Mouse (Mus musculus) kidney, adult 2 months (tissue): ENCODE measurements around the gene Abca17. TPM values are rescaled to one million over a fixed set of nuclear protein-coding genes. Genes with fewer than 3 reads are reported as not detected.
A peak's percentile ranks its signal among the peaks of the same experiment; 100 is the strongest.

Experiments used
- DNase-seq: peaks from one replicate; pipeline ENCODE4 v3.0.0; 2021
- H3K27ac ChIP-seq: fragments of 200-500 bp; 2 replicates; pipeline ENCODE4 v1.5.1; 2012; ENCODE audit warnings: low read depth, low read length, control low read depth, inconsistent platforms; ENCODE audit not compliant: insufficient read depth
- H3K27me3 ChIP-seq: fragments of 200-500 bp; replicated peaks from 2 replicates; pipeline ENCODE4 v1.6.1; 2012; ENCODE audit warnings: mild to moderate bottlenecking, moderate library complexity, low read length, inconsistent platforms; ENCODE audit not compliant: control insufficient read depth, insufficient read depth
- H3K36me3 ChIP-seq: fragments of 200-500 bp; 2 replicates; pipeline ENCODE4 v1.6.1; 2012; ENCODE audit warnings: mild to moderate bottlenecking, moderate library complexity, low read length, inconsistent platforms; ENCODE audit not compliant: control insufficient read depth, insufficient read depth
- H3K4me1 ChIP-seq: fragments of 200-500 bp; 2 replicates; pipeline ENCODE4 v1.6.1; 2011; ENCODE audit warnings: low read length; ENCODE audit not compliant: control insufficient read depth, insufficient read depth
- H3K4me3 ChIP-seq: fragments of 200-500 bp; 2 replicates; pipeline ENCODE4 v1.5.1; 2011; ENCODE audit warnings: mild to moderate bottlenecking, low read depth, low read length, control low read depth; ENCODE audit not compliant: insufficient read depth
- CTCF ChIP-seq: fragments of 200-500 bp; conservative IDR thresholded peaks from 2 replicates; pipeline ENCODE4 v1.5.1; 2011; ENCODE audit warnings: low read depth, mild to moderate bottlenecking, control low read depth, low read length, moderate library complexity, mixed read lengths; ENCODE audit not compliant: insufficient read depth, insufficient read length
- POLR2A ChIP-seq: fragments of 200-500 bp; IDR thresholded peaks from one replicate; pipeline ENCODE4 v1.6.1; 2011; ENCODE audit warnings: low read depth, low read length, control low read depth
- WGBS: fragments of 180-500 bp; shearing (Covaris S2); methylation state at CpG from one replicate; pipeline ENCODE4 v1.1.7; 2018; 5-methylcytosine and 5-hydroxymethylcytosine counted together
- polyA plus RNA-seq: library from polyadenylated mRNA; depleted of rRNA; stranded (reverse); fragments of >200 nt; gene quantifications from 2 replicates; pipeline ENCODE4 v1.2.3, GENCODE M21; 2012

Gene Abca17
- polyA plus RNA-seq, 1 experiment = 0.31 TPM

DNA sequence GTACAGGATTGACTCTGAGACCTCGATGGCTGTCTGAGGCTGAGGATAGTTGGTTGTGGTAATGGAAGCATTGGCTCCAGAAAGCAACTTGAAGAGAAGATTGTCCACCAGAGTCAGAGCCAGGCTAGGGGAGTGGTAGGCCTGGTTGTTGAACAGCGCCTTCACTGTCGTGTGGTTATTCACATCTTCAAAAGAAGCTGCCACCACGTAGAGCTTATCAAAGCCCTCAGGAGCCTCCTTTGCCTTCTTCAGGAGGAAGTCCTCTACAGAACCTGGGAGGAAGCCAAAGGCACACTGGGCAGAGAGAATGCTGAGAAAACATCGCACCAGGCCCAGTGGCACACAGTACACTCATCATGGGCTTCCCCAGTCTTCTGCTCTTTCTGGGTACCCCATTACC is 61.5 kb downstream of the Abca17 start:
- Histone ChIP-seq H3K36me3 (no peaks in the 10 kb centered on the region), H3K27me3 (no peaks in the 10 kb centered on the region), H3K4me1 (no peaks in the 10 kb centered on the region), H3K4me3 (no peak overlapping the region), H3K27ac (no peak overlapping the region)
- no peak for DNase-seq
- no peak for TF ChIP-seq POLR2A
- WGBS = 78% methylated on average over 5 of the region's 5 CpGs

GRCm38 (mm10) chr17:24288477-24288876 is 62.4 kb downstream of the Abca17 start:
- H3K36me3 ChIP-seq = no peaks in the 10 kb centered on the region
- no peak for DNase-seq
- H3K27ac ChIP-seq = no peak overlapping the region
- H3K27me3 ChIP-seq = no peaks in the 10 kb centered on the region
- 81% methylated on average over 9 of the region's 9 CpGs for WGBS
- no peak for TF ChIP-seq CTCF
- TF ChIP-seq POLR2A = no peak
- H3K4me1 ChIP-seq = no peaks in the 10 kb centered on the region
- no peak overlapping the region for H3K4me3 ChIP-seq

GRCm38 (mm10) chr17:24285680-24286079 is 65.2 kb downstream of the Abca17 start:
- Histone ChIP-seq H3K36me3 (no peaks in the 10 kb centered on the region), H3K27me3 (no peaks in the 10 kb centered on the region), H3K4me3 (no peak overlapping the region), H3K27ac (no peak overlapping the region), H3K4me1 (no peaks in the 10 kb centered on the region)
- no peak for TF ChIP-seq CTCF
- TF ChIP-seq POLR2A = no peak
- no peak for DNase-seq
- 68% methylated on average over 3 of the region's 3 CpGs for WGBS

DNA sequence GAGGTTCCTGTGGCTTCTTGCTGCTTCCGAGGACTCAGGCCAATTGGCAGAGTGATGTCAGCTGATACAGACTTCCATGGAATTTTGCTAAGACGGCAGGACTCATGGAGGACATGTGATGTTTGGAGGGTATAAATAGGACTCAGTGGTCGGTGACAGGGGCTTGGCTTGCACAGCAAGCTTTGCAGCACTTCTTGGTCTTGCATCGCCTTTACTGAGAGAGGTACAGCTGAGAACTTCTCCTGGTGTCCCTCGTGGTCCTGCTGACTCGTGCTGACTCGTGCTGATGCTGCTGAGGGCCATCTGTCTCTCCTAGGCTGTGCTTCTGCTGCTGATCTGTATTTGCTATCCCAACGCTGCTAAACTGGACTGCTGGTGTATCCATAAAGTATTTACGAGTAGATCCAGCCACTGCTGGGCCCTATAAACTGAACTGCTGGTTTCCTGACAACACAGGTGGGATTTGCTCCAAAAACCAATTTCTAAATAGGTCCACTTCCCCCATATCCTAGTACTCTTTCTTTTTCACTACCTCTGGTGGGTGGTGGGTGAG is 67.5 kb downstream of the Abca17 start:
- no peaks in the 10 kb centered on the region for H3K4me1 ChIP-seq

GRCm38 (mm10) chr17:24282637-24283036 is 68.2 kb downstream of the Abca17 start:
- no peaks in the 10 kb centered on the region for H3K36me3 ChIP-seq
- no peaks in the 10 kb centered on the region for H3K4me1 ChIP-seq
- DNase-seq = peak; percentile 3
- no peak overlapping the region for H3K4me3 ChIP-seq
- TF ChIP-seq CTCF (peak; percentile 38; the same call in 1 of the 2 replicates), POLR2A (no peak)
- H3K27me3 ChIP-seq = no peaks in the 10 kb centered on the region
- H3K27ac ChIP-seq = no peak overlapping the region
- WGBS = 70% methylated on average over 4 of the region's 4 CpGs

More for the DNA sequence above, 67.5 kb downstream of the Abca17 start:
- no peaks in the 10 kb centered on the region for H3K36me3 ChIP-seq
- no peak for TF ChIP-seq POLR2A
- no peak for TF ChIP-seq CTCF
- H3K27me3 ChIP-seq = no peaks in the 10 kb centered on the region
- no peak overlapping the region for H3K27ac ChIP-seq
- H3K4me3 ChIP-seq = no peak overlapping the region
- no peak for DNase-seq
- 56% methylated on average over 9 of the region's 9 CpGs for WGBS

DNA sequence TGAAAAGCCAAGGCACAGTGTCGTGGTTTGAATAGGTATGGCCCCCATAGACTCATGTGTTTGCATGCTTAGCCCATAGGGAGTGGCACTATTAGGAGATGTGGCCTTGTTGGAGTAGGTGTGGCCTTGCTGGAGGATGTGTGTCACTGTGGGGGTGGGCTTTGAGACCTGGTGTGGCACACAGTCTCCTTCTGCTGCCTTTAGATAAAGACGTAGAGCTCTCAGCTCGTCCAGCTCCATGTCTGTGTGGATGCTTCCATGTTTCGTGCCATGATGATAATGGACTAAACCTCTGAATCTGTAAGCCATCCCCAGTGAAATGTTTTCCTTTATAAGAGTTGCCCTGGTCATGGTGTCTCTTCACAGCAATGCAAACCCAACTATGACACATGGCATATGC is 71.0 kb downstream of the Abca17 start:
- TF ChIP-seq CTCF = no peak
- no peak for TF ChIP-seq POLR2A
- no peak overlapping the region for H3K27ac ChIP-seq
- DNase-seq = no peak
- 86% methylated on average over 4 of the region's 4 CpGs for WGBS
- H3K4me1 ChIP-seq = no peaks in the 10 kb centered on the region
- no peaks in the 10 kb centered on the region for H3K36me3 ChIP-seq
- no peak overlapping the region for H3K4me3 ChIP-seq
- H3K27me3 ChIP-seq = no peaks in the 10 kb centered on the region

DNA sequence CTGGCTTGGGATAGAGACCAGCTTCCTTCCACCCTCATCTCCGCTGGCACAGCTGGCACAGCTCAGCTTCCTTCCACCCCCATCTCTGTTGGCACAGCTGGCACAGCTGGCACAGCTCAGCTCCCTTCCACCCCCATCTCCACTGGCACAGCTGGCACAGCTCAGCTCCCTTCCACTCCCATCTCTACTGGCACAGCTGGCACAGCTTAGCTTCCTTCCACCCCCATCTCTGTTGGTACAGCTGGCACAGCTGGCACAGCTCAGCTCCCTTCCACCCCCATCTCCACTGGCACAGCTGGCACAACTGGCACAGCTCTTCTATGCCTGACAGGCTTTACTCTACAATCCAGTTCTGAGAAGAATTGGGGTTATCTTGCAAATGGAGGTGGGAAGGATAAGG is 83.7 kb downstream of the Abca17 start:
- no peak for DNase-seq
- 74% methylated on average over 1 of the region's 1 CpGs for WGBS
- no peak overlapping the region for H3K27ac ChIP-seq
- no peaks in the 10 kb centered on the region for H3K36me3 ChIP-seq
- TF ChIP-seq CTCF = no peak
- no peak for TF ChIP-seq POLR2A
- no peaks in the 10 kb centered on the region for H3K4me1 ChIP-seq
- no peak overlapping the region for H3K4me3 ChIP-seq
- no peaks in the 10 kb centered on the region for H3K27me3 ChIP-seq
